Mouse (Mus musculus) forebrain, embryonic 11.5 days (tissue): ENCODE measurements around the gene Ccser1. TPM values are rescaled to one million over a fixed set of nuclear protein-coding genes. Genes with fewer than 3 reads are reported as not detected.

Experiments used
- ATAC-seq: fragments of 200-750 bp; cut with Nextera tagmentation; replicated peaks from 2 replicates; pipeline ENCODE4 v1.8.0; 2017; ENCODE audit warnings: moderate TSS enrichment; ENCODE audit not compliant: low FRiP score
- DNase-seq: peaks from one replicate; pipeline ENCODE4 v3.0.0-alpha.2; 2017; ENCODE audit warnings: low spot score
- H3K27ac ChIP-seq: fragments of 300-500 bp; sonication (generic); 2 replicates; pipeline ENCODE4 v1.5.1; 2014; ENCODE audit warnings: low read depth, low read length
- H3K27me3 ChIP-seq: fragments of 300-500 bp; sonication (generic); 2 replicates; pipeline ENCODE4 v1.6.1; 2014; ENCODE audit warnings: mild to moderate bottlenecking, low read length, mixed read lengths; ENCODE audit not compliant: control insufficient read depth, insufficient read depth
- H3K36me3 ChIP-seq: fragments of 300-500 bp; sonication (generic); 2 replicates; pipeline ENCODE4 v1.6.1; 2014; ENCODE audit warnings: mild to moderate bottlenecking, low read length, moderate library complexity, mixed read lengths; ENCODE audit not compliant: control insufficient read depth, insufficient read depth
- H3K4me1 ChIP-seq: fragments of 300-500 bp; sonication (generic); replicated peaks from 2 replicates; pipeline ENCODE4 v1.6.1; 2014; ENCODE audit warnings: low read length, mixed read lengths; ENCODE audit not compliant: control insufficient read depth, insufficient read depth
- H3K4me2 ChIP-seq: fragments of 300-500 bp; sonication (generic); 2 replicates; pipeline ENCODE4 v1.6.1; 2014; ENCODE audit warnings: low read depth, mild to moderate bottlenecking, low read length, moderate library complexity, mixed read lengths; ENCODE audit not compliant: severe bottlenecking
- H3K4me3 ChIP-seq: fragments of 300-500 bp; sonication (generic); 2 replicates; pipeline ENCODE4 v1.5.1; 2014; ENCODE audit warnings: low read depth, low read length
- H3K9ac ChIP-seq: fragments of 300-500 bp; sonication (generic); 2 replicates; pipeline ENCODE4 v1.6.1; 2014; ENCODE audit warnings: low read length
- H3K9me3 ChIP-seq: fragments of 300-500 bp; sonication (generic); 2 replicates; pipeline ENCODE4 v1.6.1; 2016; ENCODE audit warnings: low read length, mixed read lengths; ENCODE audit not compliant: control insufficient read depth
- WGBS: fragments of 180-500 bp; shearing (Covaris S2); extraction: QIAGEN DNeasy Blood & Tissue Kit; methylation state at CpG from one replicate; pipeline ENCODE4 v1.1.7; 2014; 5-methylcytosine and 5-hydroxymethylcytosine counted together
- polyA plus RNA-seq: library from polyadenylated mRNA; unstranded; fragments of >200 nt; fragmentation: Nextera tagmentation; extraction: Ambion mirVana; gene quantifications from 2 replicates; pipeline ENCODE4 v1.2.1, GENCODE M21; 2014

Ccser1 gene
- polyA plus RNA-seq, 1 experiment from 2014 or later: 15.3 TPM

DNA sequence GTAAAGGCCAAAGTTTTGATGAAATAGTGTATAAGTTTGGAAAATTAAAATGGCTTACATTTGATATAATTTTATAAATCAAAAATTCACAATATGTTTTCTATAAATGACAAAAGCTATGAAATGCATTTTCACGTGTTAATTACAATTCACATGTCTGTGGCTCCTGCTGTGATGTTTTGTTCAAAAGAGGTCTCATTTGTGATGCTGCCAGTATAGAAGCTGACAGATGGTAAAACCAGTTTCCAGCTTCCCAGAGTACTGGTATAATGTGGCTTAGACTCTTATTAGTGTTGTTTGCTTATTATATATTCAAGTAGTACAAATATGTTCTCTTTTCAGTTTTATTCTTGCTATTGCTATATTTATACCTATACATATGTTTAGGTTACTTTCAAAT lies 4.0 kb upstream of the Ccser1 start:
- ATAC-seq (no peak), DNase-seq (no peak)
- no peak overlapping the region for H3K9ac ChIP-seq
- H3K4me3 ChIP-seq: no peak overlapping the region
- no peaks in the 10 kb centered on the region for H3K36me3 ChIP-seq
- H3K9me3 ChIP-seq: no peaks in the 10 kb centered on the region
- no peak overlapping the region for H3K4me2 ChIP-seq
- H3K4me1 ChIP-seq: 0 out of 2 replicates have a peak, but pooled peaks cover 3% of the 10 kb centered on the region
- H3K27ac ChIP-seq: no peak overlapping the region
- H3K27me3 ChIP-seq: no peaks in the 10 kb centered on the region
- 69% methylated on average over 1 of the region's 1 CpGs for WGBS

DNA sequence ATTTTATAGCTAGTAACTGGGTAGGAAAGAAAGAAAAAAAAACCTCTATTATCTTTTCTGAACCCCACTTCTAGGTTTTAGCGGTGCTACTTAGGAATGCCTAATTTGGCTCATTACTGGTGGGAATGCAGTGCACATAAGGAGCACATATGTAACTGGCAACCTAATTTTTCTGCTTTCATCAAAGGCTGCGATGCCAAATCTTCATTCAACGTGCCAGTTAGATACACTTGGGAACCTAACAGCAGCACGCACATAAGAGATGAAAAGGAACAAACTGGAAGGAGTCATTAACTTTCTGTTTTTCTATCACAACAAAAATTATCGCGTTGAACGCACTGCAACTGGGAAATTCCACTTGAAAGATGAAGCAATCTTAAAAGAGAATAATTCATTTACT lies 2.6 kb upstream of the Ccser1 start:
- Histone ChIP-seq H3K4me3 (no peak overlapping the region), H3K27ac (no peak overlapping the region), H3K9ac (no peak overlapping the region), H3K36me3 (no peaks in the 10 kb centered on the region), H3K4me1 (0 out of 2 replicates have a peak, but pooled peaks cover 5% of the 10 kb centered on the region), H3K27me3 (no peaks in the 10 kb centered on the region), H3K9me3 (no peaks in the 10 kb centered on the region), H3K4me2 (no peak overlapping the region)
- no peak for ATAC-seq
- WGBS: 69% methylated on average over 7 of the region's 7 CpGs
- DNase-seq: no peak

DNA sequence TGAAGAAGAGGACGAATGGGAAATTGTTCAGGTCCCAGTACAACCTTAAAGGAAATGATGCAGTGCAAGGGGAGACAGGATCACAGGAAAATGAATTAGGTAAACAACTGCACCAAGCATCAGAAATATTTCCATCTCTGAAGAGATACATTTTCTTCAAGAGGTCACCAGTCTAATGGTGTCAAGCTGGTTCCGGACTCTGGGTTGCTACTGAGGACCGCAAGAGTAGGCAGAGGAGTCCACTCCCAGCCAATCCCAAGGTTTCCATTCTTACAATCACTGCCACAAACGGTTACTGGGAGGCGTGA lies 529 bp upstream of the Ccser1 start:
- H3K4me3 ChIP-seq: peak overlapping the region; percentile 77
- no peaks in the 10 kb centered on the region for H3K27me3 ChIP-seq
- H3K27ac ChIP-seq: peak overlapping the region; percentile 78; the same call in 1 of the 2 replicates
- 0 out of 2 replicates have a peak, but pooled peaks cover 5% of the 10 kb centered on the region for H3K4me1 ChIP-seq
- WGBS: 5% methylated on average over 5 of the region's 5 CpGs
- DNase-seq (no peak), ATAC-seq (peak; percentile 41)
- H3K9ac ChIP-seq: peak overlapping the region; percentile 79; the same call in 1 of the 2 replicates
- no peaks in the 10 kb centered on the region for H3K36me3 ChIP-seq
- peak overlapping the region; percentile 92 for H3K4me2 ChIP-seq
- H3K9me3 ChIP-seq: no peaks in the 10 kb centered on the region

- peak; percentile 70 for DNase-seq
Measured at GRCm38 (mm10) chr6:61180756-61181191, 650 bp downstream of the Ccser1 start.

DNA sequence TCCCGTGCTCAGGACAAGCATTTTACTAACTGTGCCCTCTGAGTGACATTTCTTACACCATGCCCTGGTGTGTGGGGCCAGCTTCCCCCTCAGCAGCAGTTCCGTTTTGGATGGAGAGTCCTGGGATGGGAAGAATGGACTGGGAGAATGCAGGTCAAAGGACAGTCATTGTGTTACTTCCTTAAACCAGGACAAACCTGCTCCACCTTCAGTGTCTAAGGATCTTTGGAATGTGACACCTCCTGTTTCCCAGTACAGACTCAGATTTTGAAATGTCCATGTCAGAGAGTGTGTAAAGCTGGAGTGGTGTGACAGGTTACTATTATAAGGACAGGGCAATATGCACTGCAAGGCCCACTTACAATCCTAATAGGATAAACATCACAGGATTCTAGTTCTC lies 8.9 kb downstream of the Ccser1 start:
- DNase-seq (no peak), ATAC-seq (no peak)
- 54% methylated on average over 2 of the region's 2 CpGs for WGBS

More at GRCm38 (mm10) chr6:61180756-61181191, 650 bp downstream of the Ccser1 start:
- Histone ChIP-seq H3K9ac (peak overlapping the region; percentile 79), H3K4me3 (peak overlapping the region; percentile 77), H3K4me2 (peak overlapping the region; percentile 92), H3K27me3 (no peaks in the 10 kb centered on the region), H3K36me3 (no peaks in the 10 kb centered on the region), H3K4me1 (0 out of 2 replicates have a peak, but pooled peaks cover 5% of the 10 kb centered on the region), H3K9me3 (no peaks in the 10 kb centered on the region), H3K27ac (peak overlapping the region; percentile 78)
- WGBS: under 1% methylated on average over 41 of the region's 42 CpGs
- ATAC-seq: peak; percentile 72

DNA sequence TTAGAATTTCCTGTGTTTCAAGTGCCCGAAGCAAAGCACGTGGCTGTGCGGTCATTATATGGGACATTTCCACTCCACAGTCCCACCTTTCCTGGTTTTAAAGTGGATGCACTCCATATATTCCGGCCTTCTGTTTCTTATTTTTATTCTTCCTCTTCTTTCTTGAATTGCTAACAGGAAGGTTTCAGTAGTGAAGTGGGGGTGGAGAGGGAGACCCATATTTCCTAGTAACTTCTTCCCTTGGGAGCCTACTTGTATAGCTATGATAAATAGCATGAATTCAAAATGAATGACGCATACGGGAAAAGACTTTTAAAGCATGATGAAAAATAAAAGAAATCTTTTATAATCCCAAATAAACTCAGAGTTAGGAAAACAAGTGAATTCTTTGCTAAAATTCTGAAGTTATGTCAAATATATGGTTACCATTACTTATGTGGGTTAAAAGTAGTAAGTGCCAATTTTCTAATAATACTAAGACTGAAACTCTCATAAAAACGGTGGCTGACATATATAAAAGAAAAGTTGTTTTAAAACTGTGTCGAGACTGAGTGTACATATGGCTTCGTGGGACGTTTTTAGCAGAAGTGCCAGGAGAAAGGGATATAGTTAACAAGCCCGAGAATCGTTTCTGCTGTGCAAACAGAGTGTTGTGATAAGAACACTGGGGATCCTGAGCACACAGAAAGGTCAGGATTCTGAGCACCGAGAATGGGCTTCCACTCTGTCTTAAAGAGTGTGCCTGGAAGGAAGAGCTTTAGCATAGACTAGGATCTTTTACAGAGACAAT lies 11.7 kb downstream of the Ccser1 start:
- ATAC-seq: no peak
- Histone ChIP-seq H3K4me3 (no peak overlapping the region), H3K36me3 (no peaks in the 10 kb centered on the region), H3K4me2 (no peak overlapping the region), H3K9ac (no peak overlapping the region), H3K27me3 (no peaks in the 10 kb centered on the region), H3K9me3 (no peaks in the 10 kb centered on the region), H3K27ac (no peak overlapping the region), H3K4me1 (no peaks in the 10 kb centered on the region)
- no peak for DNase-seq
- 82% methylated on average over 13 of the region's 13 CpGs for WGBS

More for the DNA sequence above, 8.9 kb downstream of the Ccser1 start:
- no peak overlapping the region for H3K4me2 ChIP-seq
- H3K36me3 ChIP-seq: no peaks in the 10 kb centered on the region
- no peaks in the 10 kb centered on the region for H3K9me3 ChIP-seq
- no peak overlapping the region for H3K4me3 ChIP-seq
- H3K27ac ChIP-seq: no peak overlapping the region
- no peaks in the 10 kb centered on the region for H3K4me1 ChIP-seq
- no peaks in the 10 kb centered on the region for H3K27me3 ChIP-seq
- H3K9ac ChIP-seq: no peak overlapping the region

GRCm38 (mm10) chr6:61203344-61203743 lies 23.2 kb downstream of the Ccser1 start:
- Histone ChIP-seq H3K4me3 (no peak overlapping the region), H3K9me3 (no peaks in the 10 kb centered on the region), H3K4me2 (no peak overlapping the region), H3K9ac (no peak overlapping the region), H3K27ac (no peak overlapping the region), H3K36me3 (no peaks in the 10 kb centered on the region), H3K27me3 (no peaks in the 10 kb centered on the region), H3K4me1 (no peaks in the 10 kb centered on the region)
- DNase-seq (no peak), ATAC-seq (no peak)
- WGBS: 67% methylated on average over 1 of the region's 1 CpGs

DNA sequence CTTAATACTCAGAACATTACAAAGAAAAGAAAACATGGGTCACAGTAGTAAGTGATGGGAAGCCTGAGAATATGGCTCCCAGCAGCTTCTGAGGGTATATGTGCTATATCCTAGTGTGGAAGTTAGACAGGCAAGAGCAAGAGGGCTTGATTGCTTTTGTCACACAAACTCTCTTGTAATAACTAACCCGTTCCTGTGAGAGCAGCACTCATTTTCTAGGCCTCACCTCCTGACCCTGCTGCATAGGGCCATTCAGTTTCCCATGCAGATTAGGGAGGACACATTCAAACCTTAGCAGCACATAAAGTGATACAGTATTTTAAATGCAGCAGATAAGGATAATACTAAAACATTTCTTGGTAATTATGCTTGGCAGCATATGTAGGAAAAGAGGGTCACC lies 25.9 kb downstream of the Ccser1 start:
- Histone ChIP-seq H3K9ac (no peak overlapping the region), H3K27ac (no peak overlapping the region), H3K9me3 (no peaks in the 10 kb centered on the region), H3K4me2 (no peak overlapping the region), H3K4me3 (no peak overlapping the region), H3K4me1 (0 out of 2 replicates have a peak, but pooled peaks cover 2% of the 10 kb centered on the region), H3K36me3 (no peaks in the 10 kb centered on the region), H3K27me3 (no peaks in the 10 kb centered on the region)
- DNase-seq (no peak), ATAC-seq (no peak)
- 18% methylated on average over 1 of the region's 1 CpGs for WGBS

DNA sequence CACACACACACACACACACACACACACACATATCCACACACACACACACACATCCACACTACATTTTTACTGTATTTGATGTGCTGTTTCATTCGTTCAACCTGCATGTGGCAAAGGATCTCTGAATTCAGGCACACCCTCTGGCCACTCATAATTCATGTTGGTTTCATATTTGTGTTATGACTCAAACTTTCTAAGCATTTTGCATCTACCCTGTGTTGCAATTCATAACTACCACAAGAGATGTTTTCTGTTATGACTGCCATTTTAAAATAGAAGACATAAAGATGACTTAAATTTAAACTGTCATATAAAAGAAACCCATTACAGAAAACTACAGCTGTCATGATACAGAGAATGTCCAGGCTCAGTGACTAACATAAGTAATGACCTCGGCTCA lies 26.5 kb downstream of the Ccser1 start:
- Histone ChIP-seq H3K27me3 (no peaks in the 10 kb centered on the region), H3K27ac (no peak overlapping the region), H3K4me1 (0 out of 2 replicates have a peak, but pooled peaks cover 2% of the 10 kb centered on the region), H3K9ac (no peak overlapping the region), H3K4me2 (no peak overlapping the region), H3K9me3 (no peaks in the 10 kb centered on the region), H3K36me3 (no peaks in the 10 kb centered on the region), H3K4me3 (no peak overlapping the region)
- no peak for ATAC-seq
- WGBS: 88% methylated on average over 2 of the region's 2 CpGs
- no peak for DNase-seq
